Mouse (Mus musculus) erythroid progenitor cell, adult 5-6 weeks (primary cell): ENCODE results near the gene Smok2a. TPM values are rescaled to one million over a fixed set of nuclear protein-coding genes. Genes with fewer than 3 reads are reported as not detected.
"Not testable (repeated sequence)": the region's sequence is repeated elsewhere in the genome, so short reads cannot be mapped to it uniquely, and the experiment has no call there.

Experiments
- ATAC-seq: replicated peaks from 2 replicates; pipeline ENCODE4 v1.8.0; 2016; ENCODE audit warnings: moderate number of reproducible peaks, mild to moderate bottlenecking, moderate TSS enrichment, inconsistent platforms; ENCODE audit not compliant: poor library complexity, low FRiP score, severe bottlenecking
- total RNA-seq, 2 experiments: library from RNA; stranded (forward) in 1 of 2; stranded (reverse) in 1 of 2; fragments of 150-400 nt in 1 of 2; fragments of 186-747, 209-891 nt in 1 of 2; gene quantifications; 2 replicates each; pipeline versions ENCODE4 v1.2.3 to v1.2.4; 2015 to 2017; ENCODE audit warnings: low replicate concordance in 2 of 2

Gene Smok2a
- total RNA-seq (2015; ENCODE audit: low replicate concordance) (not detected in 2 replicates), total RNA-seq (2017; ENCODE audit: low replicate concordance) (not detected in 2 replicates)

GRCm38 (mm10) chr17:13220888-13221287 is at the start of gene Smok2a:
Gene Smok2a (plus strand): TSS chr17:13221188.
- ATAC-seq = no peak

GRCm38 (mm10) chr17:13173578-13173977 is 47.4 kb upstream of the Smok2a start:
- not testable (repeated sequence) for ATAC-seq

GRCm38 (mm10) chr17:13174029-13174428 is 47.0 kb upstream of the Smok2a start:
- ATAC-seq = not testable (repeated sequence)

- not testable (repeated sequence) for ATAC-seq
These were observed 45.4 kb upstream of the Smok2a start for GRCm38 (mm10) chr17:13175609-13176008.

GRCm38 (mm10) chr17:13177796-13178195 is 43.2 kb upstream of the Smok2a start:
- 0 out of 2 replicates have a peak, but pooled peaks have one; percentile 28 for ATAC-seq

- not testable (repeated sequence) for ATAC-seq
These were observed 42.0 kb upstream of the Smok2a start for GRCm38 (mm10) chr17:13179021-13179420.

GRCm38 (mm10) chr17:13180491-13180890 is 40.5 kb upstream of the Smok2a start:
- not testable (repeated sequence) for ATAC-seq

GRCm38 (mm10) chr17:13182712-13183111 is 38.3 kb upstream of the Smok2a start:
- ATAC-seq = not testable (repeated sequence)

GRCm38 (mm10) chr17:13184514-13184913 is 36.5 kb upstream of the Smok2a start:
- ATAC-seq = not testable (repeated sequence)

GRCm38 (mm10) chr17:13186541-13186940 is 34.4 kb upstream of the Smok2a start:
- not testable (repeated sequence) for ATAC-seq

- ATAC-seq = not testable (repeated sequence)
These were observed 33.4 kb upstream of the Smok2a start for GRCm38 (mm10) chr17:13187621-13188020.

- ATAC-seq = not testable (repeated sequence)
These were observed 32.1 kb upstream of the Smok2a start for GRCm38 (mm10) chr17:13188846-13189245.

GRCm38 (mm10) chr17:13190836-13191583 is 30.0 kb upstream of the Smok2a start:
- ATAC-seq = not testable (repeated sequence)

GRCm38 (mm10) chr17:13196486-13196885 is 24.5 kb upstream of the Smok2a start:
- not testable (repeated sequence) for ATAC-seq

- ATAC-seq = not testable (repeated sequence)
These were observed 22.2 kb upstream of the Smok2a start for GRCm38 (mm10) chr17:13198812-13199211.

- ATAC-seq = not testable (repeated sequence)
These were observed 21.0 kb upstream of the Smok2a start for GRCm38 (mm10) chr17:13199880-13200409.

GRCm38 (mm10) chr17:13201551-13201950 is 19.4 kb upstream of the Smok2a start:
- ATAC-seq = not testable (repeated sequence)

GRCm38 (mm10) chr17:13202453-13203107 is 18.4 kb upstream of the Smok2a start:
- not testable (repeated sequence) for ATAC-seq

- ATAC-seq = not testable (repeated sequence)
These were observed 15.7 kb upstream of the Smok2a start for GRCm38 (mm10) chr17:13205247-13205646.

GRCm38 (mm10) chr17:13206491-13206890 is 14.5 kb upstream of the Smok2a start:
- ATAC-seq = no peak
